Mouse (Mus musculus) cerebellum, postnatal 14 days (tissue): ENCODE measurements around the gene Atg5.

Experiments used
- DNase-seq, 2 experiments: peaks; one replicate each; pipeline ENCODE4 v3.0.0; 2021; ENCODE audit warnings: mixed read lengths in 2 of 2

Atg5 gene

GRCm38 (mm10) chr10:44268145-44268860, at the start of gene Atg5:
TSS of gene Atg5 (plus strand) at chr10:44268358.
- peak; percentile 99 to 100 for DNase-seq

GRCm38 (mm10) chr10:44219073-44219472, 49.1 kb upstream of the Atg5 start:
- DNase-seq = peak; percentile 3 to 6

- no peak for DNase-seq
Measured at GRCm38 (mm10) chr10:44224345-44224744, 43.8 kb upstream of the Atg5 start.

- DNase-seq = peak; percentile 39 to 70
Measured at GRCm38 (mm10) chr10:44233351-44233750, 34.8 kb upstream of the Atg5 start.

- peak in 1 of 2 experiments; percentile 8 for DNase-seq
Measured at GRCm38 (mm10) chr10:44235298-44235697, 32.9 kb upstream of the Atg5 start.

- peak in 1 of 2 experiments; percentile 26 for DNase-seq
Measured at GRCm38 (mm10) chr10:44256624-44257023, 11.5 kb upstream of the Atg5 start.

GRCm38 (mm10) chr10:44265835-44266234, 2.3 kb upstream of the Atg5 start:
- no peak for DNase-seq

- no peak for DNase-seq
Measured at GRCm38 (mm10) chr10:44266561-44266960, 1.6 kb upstream of the Atg5 start.

GRCm38 (mm10) chr10:44267426-44268142, 574 bp upstream of the Atg5 start:
- no peak for DNase-seq

GRCm38 (mm10) chr10:44269211-44269610, 1.1 kb downstream of the Atg5 start:
- DNase-seq = no peak

- no peak for DNase-seq
Measured at GRCm38 (mm10) chr10:44282323-44282722, 14.2 kb downstream of the Atg5 start.

- no peak for DNase-seq
Measured at GRCm38 (mm10) chr10:44285106-44285505, 16.9 kb downstream of the Atg5 start.

- no peak for DNase-seq
Measured at GRCm38 (mm10) chr10:44285935-44286334, 17.8 kb downstream of the Atg5 start.

GRCm38 (mm10) chr10:44290876-44291275, 22.7 kb downstream of the Atg5 start:
- DNase-seq = no peak

- peak; percentile 35 to 57 for DNase-seq
Measured at GRCm38 (mm10) chr10:44292205-44292604, 24.0 kb downstream of the Atg5 start.

- DNase-seq = no peak
Measured at GRCm38 (mm10) chr10:44299165-44299564, 31.0 kb downstream of the Atg5 start.

GRCm38 (mm10) chr10:44300078-44300477, 31.9 kb downstream of the Atg5 start:
- DNase-seq = no peak

- peak; percentile 73 to 76 for DNase-seq
Measured at GRCm38 (mm10) chr10:44303648-44304329, 35.6 kb downstream of the Atg5 start.

- no peak for DNase-seq
Measured at GRCm38 (mm10) chr10:44304330-44304717, 36.2 kb downstream of the Atg5 start.

- DNase-seq = no peak
Measured at GRCm38 (mm10) chr10:44304845-44305244, 36.7 kb downstream of the Atg5 start.

- no peak for DNase-seq
Measured at GRCm38 (mm10) chr10:44306308-44306707, 38.1 kb downstream of the Atg5 start.

GRCm38 (mm10) chr10:44308280-44308679, 40.1 kb downstream of the Atg5 start:
- DNase-seq = no peak

- DNase-seq = no peak
Measured at GRCm38 (mm10) chr10:44309250-44309649, 41.1 kb downstream of the Atg5 start.

- DNase-seq = no peak
Measured at GRCm38 (mm10) chr10:44315276-44315675, 47.1 kb downstream of the Atg5 start.
